Mouse (Mus musculus) CH12.LX (cell line): ENCODE data around the gene Oaz1. TPM values are rescaled to one million over a fixed set of nuclear protein-coding genes. Genes with fewer than 3 reads are reported as not detected.
A peak's percentile ranks its signal among the peaks of the same experiment; 100 is the strongest.

Experiments used
- DNase-seq: peaks from one replicate; pipeline ENCODE4 v3.0.0-alpha.2; 2013; ENCODE audit errors: extremely low read depth
- H3K27ac ChIP-seq: 2 replicates; pipeline ENCODE4 v1.5.1; 2012; ENCODE audit warnings: low read depth, mild to moderate bottlenecking, control low read depth, moderate library complexity; ENCODE audit not compliant: insufficient read depth
- H3K27me3 ChIP-seq: replicated peaks from 2 replicates; pipeline ENCODE3; 2012; ENCODE audit warnings: inconsistent platforms
- H3K36me3 ChIP-seq, 2 experiments: replicated peaks in 1 of 2; 2 replicates each; pipeline versions ENCODE3 to v1.6.1; 2012; ENCODE audit warnings: inconsistent platforms in 1 of 2, low read length in 1 of 2, mild to moderate bottlenecking in 1 of 2, mixed read lengths in 1 of 2, moderate library complexity in 1 of 2; ENCODE audit not compliant: control insufficient read depth in 1 of 2, insufficient read depth in 1 of 2
- H3K4me1 ChIP-seq, 2 experiments: 2 replicates each; pipeline ENCODE4 v1.6.1; 2012; ENCODE audit warnings: inconsistent platforms in 1 of 2, moderate library complexity in 1 of 2; ENCODE audit not compliant: insufficient read depth in 2 of 2, control insufficient read depth in 1 of 2
- H3K4me2 ChIP-seq: 2 replicates; pipeline ENCODE4 v1.6.1; 2012; ENCODE audit warnings: low read depth, mild to moderate bottlenecking, control low read depth; ENCODE audit not compliant: poor library complexity, insufficient read depth, severe bottlenecking
- H3K4me3 ChIP-seq, 3 experiments: fragments of 150-350 bp in 1 of 3; sonication (generic) in 1 of 3; replicated peaks in 1 of 3; 2 replicates each; pipeline versions ENCODE3 to v1.5.1; 2011 to 2012; ENCODE audit warnings: low read depth in 2 of 3, low read length in 2 of 3, mild to moderate bottlenecking in 2 of 3, moderate library complexity in 2 of 3, control low read depth in 1 of 3, improper control_type of control experiment in 1 of 3, inconsistent platforms in 1 of 3, mixed read lengths in 1 of 3; ENCODE audit not compliant: poor library complexity in 1 of 3
- H3K79me2 ChIP-seq: replicated peaks from 2 replicates; pipeline ENCODE4 v1.6.1; 2012; ENCODE audit warnings: mild to moderate bottlenecking, moderate library complexity; ENCODE audit not compliant: control insufficient read depth, poor library complexity, insufficient read depth, severe bottlenecking; ENCODE audit errors: extremely low read depth
- H3K9ac ChIP-seq: 2 replicates; pipeline ENCODE4 v1.6.1; 2012; ENCODE audit warnings: low read depth, mild to moderate bottlenecking, control low read depth, moderate library complexity; ENCODE audit not compliant: insufficient read depth
- H3K9me3 ChIP-seq: replicated peaks from 2 replicates; pipeline ENCODE3; 2012; ENCODE audit warnings: low read length, inconsistent platforms, mixed read lengths
- BHLHE40 ChIP-seq: IDR thresholded peaks from 2 replicates; pipeline ENCODE4 v1.6.1; 2011; ENCODE audit warnings: mild to moderate bottlenecking, low read depth, low read length, improper control_type of control experiment
- CHD1 ChIP-seq: IDR thresholded peaks from 2 replicates; pipeline ENCODE4 v1.6.1; 2012; ENCODE audit warnings: low read depth, low read length, improper control_type of control experiment, inconsistent platforms
- CHD2 ChIP-seq: IDR thresholded peaks from 2 replicates; pipeline ENCODE4 v1.6.1; 2011; ENCODE audit warnings: low read length, improper control_type of control experiment
- CTCF ChIP-seq, 2 experiments: IDR thresholded peaks in 1 of 2; conservative IDR thresholded peaks in 1 of 2; 2 replicates each; pipeline ENCODE4 v1.5.1; 2011 to 2012; ENCODE audit warnings: low read depth in 2 of 2, low read length in 2 of 2, improper control_type of control experiment in 1 of 2, inconsistent platforms in 1 of 2, mild to moderate bottlenecking in 1 of 2, moderate library complexity in 1 of 2
- E2F4 ChIP-seq: IDR thresholded peaks from 2 replicates; pipeline ENCODE4 v1.6.1; 2011; ENCODE audit warnings: low read depth, low read length, improper control_type of control experiment; ENCODE audit not compliant: insufficient replicate concordance
- ELF1 ChIP-seq: IDR thresholded peaks from 2 replicates; pipeline ENCODE4 v1.6.1; 2014; ENCODE audit warnings: low read depth, mild to moderate bottlenecking, inconsistent platforms, low read length, improper control_type of control experiment
- EP300 ChIP-seq: IDR thresholded peaks from 2 replicates; pipeline ENCODE4 v1.6.1; 2011; ENCODE audit warnings: low read length, improper control_type of control experiment
- ETS1 ChIP-seq: conservative IDR thresholded peaks from 2 replicates; pipeline ENCODE4 v1.6.1; 2012; ENCODE audit warnings: low read depth, mild to moderate bottlenecking, inconsistent platforms, low read length, improper control_type of control experiment, moderate library complexity
- GABPA ChIP-seq: IDR thresholded peaks from 2 replicates; pipeline ENCODE4 v1.6.1; 2012; ENCODE audit warnings: low read depth, low read length, improper control_type of control experiment, inconsistent platforms; ENCODE audit not compliant: insufficient replicate concordance
- HCFC1 ChIP-seq: IDR thresholded peaks from 2 replicates; pipeline ENCODE4 v1.6.1; 2012; ENCODE audit warnings: low read depth, mild to moderate bottlenecking, inconsistent platforms, low read length, improper control_type of control experiment
- IRF4 ChIP-seq: IDR thresholded peaks from 2 replicates; pipeline ENCODE4 v1.6.1; 2014; ENCODE audit warnings: low read depth, mild to moderate bottlenecking, inconsistent platforms, low read length, improper control_type of control experiment
- JUN ChIP-seq: IDR thresholded peaks from 2 replicates; pipeline ENCODE4 v1.6.1; 2011; ENCODE audit warnings: low read depth, mild to moderate bottlenecking, low read length, improper control_type of control experiment, moderate library complexity; ENCODE audit not compliant: insufficient read depth
- JUND ChIP-seq: conservative IDR thresholded peaks from 2 replicates; pipeline ENCODE4 v1.6.1; 2011; ENCODE audit warnings: low read depth, low read length, improper control_type of control experiment
- KAT2A ChIP-seq: IDR thresholded peaks from 2 replicates; pipeline ENCODE4 v1.6.1; 2012; ENCODE audit warnings: low read length, improper control_type of control experiment, inconsistent platforms; ENCODE audit not compliant: insufficient replicate concordance
- MAFK ChIP-seq: IDR thresholded peaks from 2 replicates; pipeline ENCODE4 v1.6.1; 2011; ENCODE audit warnings: low read length, improper control_type of control experiment; ENCODE audit not compliant: insufficient replicate concordance
- MAX ChIP-seq: IDR thresholded peaks from 2 replicates; pipeline ENCODE4 v1.6.1; 2011; ENCODE audit warnings: low read length, improper control_type of control experiment
- MAZ ChIP-seq: IDR thresholded peaks from 2 replicates; pipeline ENCODE4 v1.6.1; 2012; ENCODE audit warnings: low read depth, mild to moderate bottlenecking, inconsistent platforms, low read length, improper control_type of control experiment, moderate library complexity
- MEF2A ChIP-seq: IDR thresholded peaks from 2 replicates; pipeline ENCODE4 v1.6.1; 2014; ENCODE audit warnings: low read depth, mild to moderate bottlenecking, inconsistent platforms, low read length, improper control_type of control experiment, borderline replicate concordance
- MXI1 ChIP-seq: IDR thresholded peaks from 2 replicates; pipeline ENCODE4 v1.6.1; 2011; ENCODE audit warnings: mild to moderate bottlenecking, low read depth, low read length, improper control_type of control experiment
- MYC ChIP-seq: IDR thresholded peaks from 2 replicates; pipeline ENCODE4 v1.6.1; 2011; ENCODE audit warnings: low read depth, mild to moderate bottlenecking, improper control_type of control experiment, low read length
- NELFE ChIP-seq: IDR thresholded peaks from 2 replicates; pipeline ENCODE4 v1.6.1; 2011; ENCODE audit warnings: low read depth, low read length, improper control_type of control experiment
- NRF1 ChIP-seq: IDR thresholded peaks from 2 replicates; pipeline ENCODE4 v1.6.1; 2014; ENCODE audit warnings: low read depth, mild to moderate bottlenecking, inconsistent platforms, low read length, improper control_type of control experiment, moderate library complexity
- PAX5 ChIP-seq: IDR thresholded peaks from 2 replicates; pipeline ENCODE4 v1.6.1; 2012; ENCODE audit warnings: low read length, inconsistent platforms, mixed read lengths
- POLR2A ChIP-seq: IDR thresholded peaks from 2 replicates; pipeline ENCODE4 v1.6.1; 2011; ENCODE audit warnings: low read depth, mild to moderate bottlenecking, improper control_type of control experiment, low read length
- POLR2AphosphoS2 ChIP-seq: IDR thresholded peaks from 2 replicates; pipeline ENCODE4 v1.6.1; 2011; ENCODE audit warnings: low read depth, low read length, improper control_type of control experiment
- RAD21 ChIP-seq: IDR thresholded peaks from 2 replicates; pipeline ENCODE4 v1.6.1; 2011; ENCODE audit warnings: low read depth, mild to moderate bottlenecking, low read length, improper control_type of control experiment, moderate library complexity
- RCOR1 ChIP-seq: conservative IDR thresholded peaks from 2 replicates; pipeline ENCODE4 v1.6.1; 2012; ENCODE audit warnings: low read depth, mild to moderate bottlenecking, inconsistent platforms, low read length, improper control_type of control experiment
- SIN3A ChIP-seq: IDR thresholded peaks from 2 replicates; pipeline ENCODE4 v1.6.1; 2012; ENCODE audit warnings: low read length, improper control_type of control experiment, inconsistent platforms
- SMC3 ChIP-seq: IDR thresholded peaks from 2 replicates; pipeline ENCODE4 v1.6.1; 2011; ENCODE audit warnings: low read depth, low read length, improper control_type of control experiment
- TBP ChIP-seq: conservative IDR thresholded peaks from 2 replicates; pipeline ENCODE4 v1.6.1; 2011; ENCODE audit warnings: low read depth, low read length, improper control_type of control experiment
- TCF12 ChIP-seq: IDR thresholded peaks from 2 replicates; pipeline ENCODE4 v1.6.1; 2014; ENCODE audit warnings: low read depth, mild to moderate bottlenecking, inconsistent platforms, low read length, improper control_type of control experiment
- UBTF ChIP-seq: IDR thresholded peaks from 2 replicates; pipeline ENCODE4 v1.6.1; 2012; ENCODE audit warnings: low read depth, mild to moderate bottlenecking, inconsistent platforms, low read length, improper control_type of control experiment, moderate library complexity
- USF1 ChIP-seq: IDR thresholded peaks from 2 replicates; pipeline ENCODE4 v1.6.1; 2014; ENCODE audit warnings: low read depth, mild to moderate bottlenecking, inconsistent platforms, low read length, improper control_type of control experiment
- USF2 ChIP-seq: conservative IDR thresholded peaks from 2 replicates; pipeline ENCODE4 v1.6.1; 2011; ENCODE audit warnings: low read depth, low read length, improper control_type of control experiment
- ZC3H11A ChIP-seq: IDR thresholded peaks from 2 replicates; pipeline ENCODE4 v1.6.1; 2012; ENCODE audit warnings: low read depth, mild to moderate bottlenecking, inconsistent platforms, low read length, improper control_type of control experiment
- ZKSCAN1 ChIP-seq: IDR thresholded peaks from 2 replicates; pipeline ENCODE4 v1.6.1; 2012; ENCODE audit warnings: low read depth, inconsistent platforms, low read length, improper control_type of control experiment, borderline replicate concordance
- ZMIZ1 ChIP-seq: IDR thresholded peaks from 2 replicates; pipeline ENCODE4 v1.6.1; 2012; ENCODE audit warnings: low read depth, mild to moderate bottlenecking, inconsistent platforms, low read length, improper control_type of control experiment
- ZNF384 ChIP-seq: IDR thresholded peaks from 2 replicates; pipeline ENCODE4 v1.6.1; 2012; ENCODE audit warnings: low read depth, low read length, improper control_type of control experiment, inconsistent platforms
- dilution Hi-C: fragments of 300-500 bp; cut with MboI; formaldehyde crosslinking; loops from 2 replicates; pipeline ENCODE4 v1.14.3; 2020; ENCODE audit warnings: low sequenced_read_pairs; ENCODE audit not compliant: extremely low pct_unique_long_range_greater_than_20kb, extremely low pct_ligation_motif_present
- in situ Hi-C: fragments of 300-500 bp; cut with MboI; formaldehyde crosslinking; loops from 3 replicates; pipeline ENCODE4 v1.14.3; 2019; ENCODE audit warnings: low sequenced_read_pairs, low pct_ligation_motif_present, low pct_unique_long_range_greater_than_20kb, mixed read lengths
- polyA plus RNA-seq: library from polyadenylated mRNA; unstranded; fragments of >175 nt; gene quantifications from 2 replicates; pipeline ENCODE4 v1.2.1, GENCODE M21; 2012; ENCODE audit warnings: low read depth; ENCODE audit not compliant: insufficient read length
- total RNA-seq, 2 experiments: library from RNA; depleted of rRNA; stranded (reverse); fragments of 300-350 nt in 1 of 2; fragments of >200 nt in 1 of 2; gene quantifications; 2 replicates each; pipeline ENCODE4 v1.2.3; 2012 to 2014

Oaz1 gene
- total and polyA plus RNA-seq, 3 experiments, result 646 to 1,081 (median 899) TPM

DNA sequence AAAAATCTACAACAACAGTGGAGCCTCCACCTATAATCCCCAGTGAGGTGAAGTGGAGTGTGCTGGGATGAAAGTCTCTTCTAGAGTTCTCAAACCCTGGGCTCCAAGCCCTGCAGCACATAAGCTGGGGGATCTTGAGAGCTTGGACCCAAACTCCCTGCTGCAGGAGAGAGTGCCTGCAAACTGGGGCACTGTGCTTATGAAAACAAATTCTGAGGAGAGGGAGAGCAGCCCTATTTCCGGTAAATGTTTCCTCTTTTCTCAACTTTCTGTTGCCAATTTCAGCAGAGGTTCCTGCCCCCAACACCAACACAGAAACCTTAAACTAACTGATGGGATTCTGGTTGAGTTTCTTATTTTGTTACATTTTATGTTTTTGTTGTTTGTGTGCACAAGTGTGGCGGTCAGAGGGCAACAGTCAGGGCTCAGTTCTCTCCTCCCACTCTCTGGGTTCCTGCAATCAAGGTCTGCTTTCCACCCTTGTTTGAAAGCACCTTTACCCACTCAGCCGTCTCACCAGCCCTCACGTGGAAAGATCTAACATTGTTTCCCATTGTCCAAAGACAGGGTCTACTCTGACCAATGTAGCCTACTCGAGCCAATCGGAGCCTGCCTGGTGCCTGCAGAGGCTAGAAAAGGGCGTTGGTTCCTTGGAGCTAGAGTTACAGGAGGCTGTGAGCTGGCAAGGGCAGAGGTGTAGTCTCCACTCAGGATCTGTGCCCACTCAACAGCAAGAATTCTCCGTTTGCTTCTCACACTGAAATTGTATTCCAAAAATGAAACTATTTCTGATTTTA is 2.4 kb upstream of the Oaz1 start:
- Histone ChIP-seq H3K4me2 (peak overlapping the region; percentile 39), H3K9ac (peak overlapping the region; percentile 36), H3K79me2 (peaks cover 21% of the 10 kb centered on the region), H3K4me1 (peaks cover 9 to 33% of the 10 kb centered on the region in 2 experiments), H3K36me3 (peaks cover 12 to 14% of the 10 kb centered on the region in 2 experiments), H3K27me3 (no peaks in the 10 kb centered on the region), H3K4me3 (no peak overlapping the region), H3K9me3 (no peaks in the 10 kb centered on the region), H3K27ac (peak overlapping the region; percentile 86)
- dilution Hi-C loops, result no loop called here
- TF ChIP-seq CHD2 (no peak), MAZ (no peak), UBTF (no peak), NELFE (no peak), MYC (0 out of 2 replicates have a peak, but pooled peaks have one; percentile 27), POLR2A (peak; percentile 40), PAX5 (no peak), TCF12 (peak; percentile 21; the same call in 1 of the 2 replicates), CHD1 (no peak), E2F4 (no peak), ZC3H11A (no peak), MAFK (no peak), EP300 (no peak), USF1 (no peak), RCOR1 (no peak), ZNF384 (no peak), POLR2AphosphoS2 (no peak), BHLHE40 (peak; percentile 68), ZKSCAN1 (no peak), MAX (peak; percentile 45; the same call in 1 of the 2 replicates), JUND (no peak), RAD21 (no peak), TBP (peak; percentile 60; the same call in 1 of the 2 replicates), ZMIZ1 (0 out of 2 replicates have a peak, but pooled peaks have one; percentile 23), GABPA (no peak), CTCF (conservative IDR thresholded peaks at IDR 0.05 in 1 of 2, IDR thresholded peaks at IDR 0.05 in 1 of 2; ENCODE audit: low read depth in 2 of 2, low read length in 2 of 2) (no peak), KAT2A (no peak), IRF4 (0 out of 2 replicates have a peak, but pooled peaks have one; percentile 8), SMC3 (no peak), MXI1 (peak; percentile 43; the same call in 1 of the 2 replicates), HCFC1 (no peak), NRF1 (no peak), ETS1 (no peak), MEF2A (0 out of 2 replicates have a peak, but pooled peaks have one; percentile 20), SIN3A (0 out of 2 replicates have a peak, but pooled peaks have one; percentile 16), USF2 (no peak), ELF1 (peak; percentile 47; the same call in 1 of the 2 replicates), JUN (no peak)
- in situ Hi-C loops, result loop anchor here (5.0 kb wide), 1 partner anchor 33 kb away; the partner anchor contains the start of genes Lsm7 and Sppl2b
- DNase-seq, result peak; percentile 38
